Mouse (Mus musculus) G1E (cell line): ENCODE measurements around the gene Zbtb40.

Experiments
- CTCF ChIP-seq: IDR thresholded peaks from 2 replicates; pipeline ENCODE4 v1.5.1; 2012; ENCODE audit warnings: low read depth, low read length, inconsistent platforms, mixed read lengths
- POLR2AphosphoS5 ChIP-seq: IDR thresholded peaks from 2 replicates; pipeline ENCODE4 v1.6.1; 2012; ENCODE audit warnings: low read depth, low read length, inconsistent platforms; ENCODE audit not compliant: insufficient replicate concordance

- TF ChIP-seq CTCF (no peak), POLR2AphosphoS5 (no peak)
These were observed 67.7 kb downstream of the Zbtb40 start for GRCm38 (mm10) chr4:136980921-136981320.
